Mouse (Mus musculus): ENCODE results near the gene Tcaf3.

Tcaf3 gene

GRCm38 (mm10) chr6:42542036-42543031, 55.2 kb downstream of the Tcaf3 start:
- peak; percentile 95 for DNase-seq (ENCODE audit: low spot score)

- DNase-seq (ENCODE audit: low spot score), result no peak
Observed at GRCm38 (mm10) chr6:42540681-42541080, 56.8 kb downstream of the Tcaf3 start.

GRCm38 (mm10) chr6:42539711-42540110, 57.8 kb downstream of the Tcaf3 start:
- DNase-seq (ENCODE audit: low spot score), result no peak
